Mouse (Mus musculus) small intestine, adult 2 months (tissue): ENCODE results near the gene Ugt1a5.

Experiments
- CTCF ChIP-seq: fragments of 200-500 bp; IDR thresholded peaks from 2 replicates; pipeline ENCODE4 v1.5.1; 2012; ENCODE audit warnings: low read depth, mild to moderate bottlenecking, control low read depth, inconsistent platforms, low read length, moderate library complexity, mixed read lengths; ENCODE audit not compliant: insufficient replicate concordance, insufficient read length; ENCODE audit errors: extremely low read depth
- POLR2A ChIP-seq: fragments of 200-500 bp; IDR thresholded peaks from 2 replicates; pipeline ENCODE4 v1.6.1; 2012; ENCODE audit warnings: low read depth, mild to moderate bottlenecking, control low read depth, inconsistent platforms, low read length, moderate library complexity

- no peak for TF ChIP-seq CTCF
- no peak for TF ChIP-seq POLR2A
Observed at GRCm38 (mm10) chr1:88225741-88226140, 59.9 kb downstream of the Ugt1a5 start.
